Mouse (Mus musculus): ENCODE measurements at regions not wholly inside any gene's neighbourhood (a gene's known extent, or its start where the extent isn't known, plus 50 kb on each side); places are given as distances from the start of the nearest gene placed in this dataset.

DNA sequence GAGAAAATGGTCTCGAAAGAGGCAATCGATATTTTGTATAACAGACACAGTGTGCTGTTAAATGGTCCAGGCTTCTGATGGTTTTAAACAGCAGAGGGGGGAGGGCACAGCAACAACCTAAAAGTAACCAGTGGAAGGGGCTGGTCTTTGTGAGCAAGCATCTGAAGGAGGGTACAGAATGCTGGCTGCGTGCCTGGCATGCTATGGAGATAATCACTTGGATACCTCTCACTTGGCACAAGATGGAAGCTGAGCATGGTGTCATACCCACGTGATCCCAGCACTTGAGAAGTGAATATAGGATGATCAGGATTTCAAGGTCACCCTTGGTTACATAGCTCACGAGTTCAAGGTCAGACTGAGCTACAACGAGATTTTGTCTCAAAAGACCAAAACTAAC lies 315.9 kb upstream of the Mki67 start:
- Histone ChIP-seq H3K27me3 (ENCODE audit: control insufficient read depth, insufficient read depth, low read length) (no peaks in the 10 kb centered on the region; the same call in 1 of the 2 replicates), H3K9me3 (replicated peaks; ENCODE audit: control insufficient read depth, low read length) (no peaks in the 10 kb centered on the region), H3K4me3 (ENCODE audit: low read length) (no peak overlapping the region), H3K4me2 (ENCODE audit: low read depth, low read length) (no peak overlapping the region), H3K36me3 (ENCODE audit: control insufficient read depth, insufficient read depth) (no peaks in the 10 kb centered on the region), H3K27ac (ENCODE audit: low read length) (peak overlapping the region; percentile 68), H3K9ac (ENCODE audit: low read length) (no peak overlapping the region), H3K4me1 (ENCODE audit: control insufficient read depth, insufficient read depth, low read length) (peaks cover 10% of the 10 kb centered on the region)
- WGBS = 49% methylated on average over 6 of the region's 6 CpGs
- peak; percentile 90 for ATAC-seq (replicated peaks; ENCODE audit: extremely low read depth, insufficient read depth, low FRiP score)

DNA sequence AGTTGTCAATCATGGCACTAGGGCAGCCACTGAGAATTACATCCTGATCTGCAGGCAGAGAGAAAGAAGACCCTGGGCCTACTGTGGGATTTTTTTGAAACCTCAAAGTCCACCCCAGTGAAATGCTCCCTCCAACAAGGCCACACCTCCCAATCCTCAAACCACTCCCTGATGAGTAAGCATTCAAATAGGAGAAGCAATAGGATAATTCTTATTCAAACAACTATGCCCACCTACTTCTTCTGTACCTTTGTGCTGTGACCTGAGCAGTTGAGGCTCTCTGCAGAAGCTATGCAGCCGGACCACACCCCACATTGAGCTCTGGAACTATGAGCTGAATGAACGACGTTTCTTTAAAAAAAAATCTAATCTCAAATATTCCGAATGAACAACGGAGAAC lies 317.4 kb upstream of the Mki67 start:
- Histone ChIP-seq H3K4me1 (ENCODE audit: control insufficient read depth, insufficient read depth, low read length) (peaks cover 9% of the 10 kb centered on the region), H3K4me3 (ENCODE audit: low read length) (no peak overlapping the region), H3K27ac (ENCODE audit: low read length) (no peak overlapping the region), H3K4me2 (ENCODE audit: low read depth, low read length) (no peak overlapping the region), H3K9me3 (replicated peaks; ENCODE audit: control insufficient read depth, low read length) (no peaks in the 10 kb centered on the region), H3K9ac (ENCODE audit: low read length) (no peak overlapping the region), H3K36me3 (ENCODE audit: control insufficient read depth, insufficient read depth) (no peaks in the 10 kb centered on the region), H3K27me3 (ENCODE audit: control insufficient read depth, insufficient read depth, low read length) (no peaks in the 10 kb centered on the region; the same call in 1 of the 2 replicates)
- ATAC-seq (replicated peaks; ENCODE audit: extremely low read depth, insufficient read depth, low FRiP score) = no peak
- WGBS = 81% methylated on average over 5 of the region's 5 CpGs

- 65% methylated on average over 7 of the region's 7 CpGs for WGBS
- ATAC-seq (replicated peaks; ENCODE audit: extremely low read depth, insufficient read depth, low FRiP score) = no peak
- no peak overlapping the region for H3K4me3 ChIP-seq (ENCODE audit: low read length)
- H3K9ac ChIP-seq (ENCODE audit: low read length) = no peak overlapping the region
- no peaks in the 10 kb centered on the region for H3K27me3 ChIP-seq (ENCODE audit: control insufficient read depth, insufficient read depth, low read length)
- H3K4me2 ChIP-seq (ENCODE audit: low read depth, low read length) = no peak overlapping the region
- H3K9me3 ChIP-seq (replicated peaks; ENCODE audit: control insufficient read depth, low read length) = no peaks in the 10 kb centered on the region
- H3K4me1 ChIP-seq (ENCODE audit: control insufficient read depth, insufficient read depth, low read length) = peaks cover 9% of the 10 kb centered on the region
- no peak overlapping the region for H3K27ac ChIP-seq (ENCODE audit: low read length)
- no peaks in the 10 kb centered on the region for H3K36me3 ChIP-seq (ENCODE audit: control insufficient read depth, insufficient read depth)
Measured at GRCm38 (mm10) chr7:136035735-136036134, 319.6 kb upstream of the Mki67 start.

DNA sequence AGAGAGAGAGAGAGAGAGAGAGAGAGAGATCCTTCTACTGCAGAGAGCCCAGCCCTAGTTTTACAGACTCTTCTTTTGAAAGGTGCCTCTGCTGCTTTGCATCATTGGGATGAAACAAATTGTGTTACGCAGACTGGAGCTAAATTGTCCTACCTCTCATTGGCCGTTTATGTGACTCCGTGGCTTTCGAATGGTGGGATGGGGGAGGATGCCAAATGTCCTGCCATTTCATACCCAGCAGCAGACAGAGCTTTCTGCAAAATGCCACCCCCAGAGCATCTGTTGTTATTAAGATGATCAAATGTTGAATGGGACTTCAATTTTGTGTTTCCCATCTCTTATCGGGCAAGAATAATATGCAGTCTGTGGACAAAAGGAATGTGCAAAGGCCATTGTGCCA lies 321.9 kb upstream of the Mki67 start:
- Histone ChIP-seq H3K9me3 (replicated peaks; ENCODE audit: control insufficient read depth, low read length) (no peaks in the 10 kb centered on the region), H3K4me1 (ENCODE audit: control insufficient read depth, insufficient read depth, low read length) (no peaks in the 10 kb centered on the region; the same call in 1 of the 2 replicates), H3K9ac (ENCODE audit: low read length) (no peak overlapping the region), H3K27me3 (ENCODE audit: control insufficient read depth, insufficient read depth, low read length) (no peaks in the 10 kb centered on the region), H3K36me3 (ENCODE audit: control insufficient read depth, insufficient read depth) (no peaks in the 10 kb centered on the region), H3K4me2 (ENCODE audit: low read depth, low read length) (no peak overlapping the region), H3K27ac (ENCODE audit: low read length) (no peak overlapping the region), H3K4me3 (ENCODE audit: low read length) (no peak overlapping the region)
- whole genome bisulfite sequencing = 76% methylated on average over 5 of the region's 5 CpGs
- ATAC-seq (replicated peaks; ENCODE audit: extremely low read depth, insufficient read depth, low FRiP score) = no peak

- no peaks in the 10 kb centered on the region for H3K27me3 ChIP-seq (ENCODE audit: control insufficient read depth, insufficient read depth, low read length)
- H3K36me3 ChIP-seq (ENCODE audit: control insufficient read depth, insufficient read depth) = no peaks in the 10 kb centered on the region
- no peak overlapping the region for H3K27ac ChIP-seq (ENCODE audit: low read length)
- ATAC-seq (replicated peaks; ENCODE audit: extremely low read depth, insufficient read depth, low FRiP score) = no peak
- H3K9me3 ChIP-seq (replicated peaks; ENCODE audit: control insufficient read depth, low read length) = no peaks in the 10 kb centered on the region
- WGBS = 28% methylated on average over 2 of the region's 2 CpGs
- no peak overlapping the region for H3K4me2 ChIP-seq (ENCODE audit: low read depth, low read length)
- H3K9ac ChIP-seq (ENCODE audit: low read length) = no peak overlapping the region
- no peak overlapping the region for H3K4me3 ChIP-seq (ENCODE audit: low read length)
- peaks cover 5% of the 10 kb centered on the region for H3K4me1 ChIP-seq (ENCODE audit: control insufficient read depth, insufficient read depth, low read length)
Measured at GRCm38 (mm10) chr7:136038906-136039305, 322.7 kb upstream of the Mki67 start.

- Histone ChIP-seq H3K4me2 (ENCODE audit: low read depth, low read length) (no peak overlapping the region), H3K9ac (ENCODE audit: low read length) (no peak overlapping the region), H3K9me3 (replicated peaks; ENCODE audit: control insufficient read depth, low read length) (no peaks in the 10 kb centered on the region), H3K27ac (ENCODE audit: low read length) (no peak overlapping the region), H3K36me3 (ENCODE audit: control insufficient read depth, insufficient read depth) (no peaks in the 10 kb centered on the region), H3K4me1 (ENCODE audit: control insufficient read depth, insufficient read depth, low read length) (peaks cover 24% of the 10 kb centered on the region), H3K27me3 (ENCODE audit: control insufficient read depth, insufficient read depth, low read length) (no peaks in the 10 kb centered on the region), H3K4me3 (ENCODE audit: low read length) (no peak overlapping the region)
- WGBS = 64% methylated on average over 4 of the region's 4 CpGs
- ATAC-seq (replicated peaks; ENCODE audit: extremely low read depth, insufficient read depth, low FRiP score) = no peak
Measured at GRCm38 (mm10) chr7:136041921-136042320, 325.8 kb upstream of the Mki67 start.

DNA sequence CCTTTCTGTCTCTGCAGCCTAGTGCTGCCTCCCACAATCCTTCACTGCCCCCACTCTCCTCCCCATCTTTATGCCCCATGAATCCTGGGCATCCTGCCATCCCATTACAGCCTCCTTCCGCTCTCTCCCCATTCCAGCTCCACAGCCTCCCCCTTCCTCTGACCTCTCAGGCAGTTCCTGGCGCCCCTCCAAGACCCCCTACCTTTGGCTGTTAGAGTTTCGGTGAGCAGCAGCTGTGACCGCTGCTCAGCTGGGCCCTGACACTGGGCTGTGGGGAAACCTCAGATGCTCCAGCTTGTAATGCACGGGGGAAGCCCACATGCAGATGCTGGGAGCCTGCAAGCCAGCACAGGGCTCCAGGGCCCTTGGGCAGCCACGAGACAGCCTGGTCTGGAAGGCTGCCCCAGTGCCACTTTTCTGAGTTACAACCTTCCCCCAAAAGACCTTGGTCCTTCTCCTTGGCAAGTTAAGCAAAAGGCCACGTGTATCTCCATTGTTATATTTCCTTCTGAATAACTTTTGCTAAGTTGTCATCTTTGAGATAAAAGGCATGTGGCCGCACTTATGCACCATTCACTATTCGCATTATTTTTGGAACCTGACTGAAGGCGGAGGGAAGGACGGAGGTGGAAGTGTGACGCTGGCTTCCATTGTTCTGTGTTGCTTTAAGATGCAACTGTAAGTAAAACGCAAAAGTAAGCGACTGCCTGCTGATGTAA lies 330.6 kb upstream of the Mki67 start:
- Histone ChIP-seq H3K4me2 (ENCODE audit: low read depth, low read length) (peak overlapping the region; percentile 39), H3K9me3 (replicated peaks; ENCODE audit: control insufficient read depth, low read length) (no peaks in the 10 kb centered on the region), H3K36me3 (ENCODE audit: control insufficient read depth, insufficient read depth) (no peaks in the 10 kb centered on the region), H3K4me1 (ENCODE audit: control insufficient read depth, insufficient read depth, low read length) (peaks cover 40% of the 10 kb centered on the region), H3K4me3 (ENCODE audit: low read length) (no peak overlapping the region), H3K27ac (ENCODE audit: low read length) (peak overlapping the region; percentile 93), H3K27me3 (ENCODE audit: control insufficient read depth, insufficient read depth, low read length) (no peaks in the 10 kb centered on the region), H3K9ac (ENCODE audit: low read length) (peak overlapping the region; percentile 23; the same call in 1 of the 2 replicates)
- ATAC-seq (replicated peaks; ENCODE audit: extremely low read depth, insufficient read depth, low FRiP score) = peak; percentile 86
- WGBS = 10% methylated on average over 14 of the region's 14 CpGs

- no peak overlapping the region; the same call in 1 of the 2 replicates for H3K9ac ChIP-seq (ENCODE audit: low read length)
- H3K27me3 ChIP-seq (ENCODE audit: control insufficient read depth, insufficient read depth, low read length) = no peaks in the 10 kb centered on the region
- peaks cover 40% of the 10 kb centered on the region for H3K4me1 ChIP-seq (ENCODE audit: control insufficient read depth, insufficient read depth, low read length)
- no peak for ATAC-seq (replicated peaks; ENCODE audit: extremely low read depth, insufficient read depth, low FRiP score)
- peak overlapping the region; percentile 39; the same call in 1 of the 2 replicates for H3K4me2 ChIP-seq (ENCODE audit: low read depth, low read length)
- H3K36me3 ChIP-seq (ENCODE audit: control insufficient read depth, insufficient read depth) = no peaks in the 10 kb centered on the region
- WGBS = 58% methylated on average over 7 of the region's 7 CpGs
- H3K9me3 ChIP-seq (replicated peaks; ENCODE audit: control insufficient read depth, low read length) = no peaks in the 10 kb centered on the region
- peak overlapping the region; percentile 93 for H3K27ac ChIP-seq (ENCODE audit: low read length)
- no peak overlapping the region for H3K4me3 ChIP-seq (ENCODE audit: low read length)
Measured at GRCm38 (mm10) chr7:136047364-136047945, 331.3 kb upstream of the Mki67 start.

DNA sequence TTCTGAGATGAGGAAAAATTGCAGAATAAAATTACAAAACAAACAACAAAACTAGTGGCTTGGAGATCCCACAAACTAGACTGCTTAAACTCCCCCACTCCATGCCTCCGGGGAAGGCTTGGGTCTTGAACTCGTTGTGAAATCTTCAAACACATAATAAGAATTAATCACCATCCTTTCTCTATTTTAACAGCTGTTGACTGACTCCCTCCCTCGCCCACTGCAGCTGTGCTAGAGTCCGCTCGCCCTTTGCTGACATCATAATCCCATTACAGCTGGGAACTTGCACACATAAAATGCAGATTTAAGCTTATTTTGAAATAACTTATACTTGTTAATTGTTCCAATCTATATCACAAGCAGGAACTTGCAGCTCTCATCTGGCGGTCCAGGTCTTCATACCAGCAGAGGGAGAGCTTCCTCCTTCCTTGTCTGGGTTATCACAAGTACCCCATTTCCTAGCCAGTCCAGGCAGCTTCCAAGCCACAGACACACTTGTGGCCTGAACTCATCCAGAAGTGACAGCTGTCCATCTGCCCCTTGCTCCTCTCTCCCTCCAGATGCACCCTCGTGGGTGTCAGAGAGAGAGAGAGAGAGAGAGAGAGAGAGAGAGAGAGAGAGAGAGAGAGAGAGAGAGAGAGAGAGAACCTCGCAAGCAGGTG lies 332.9 kb upstream of the Mki67 start:
- Histone ChIP-seq H3K4me1 (ENCODE audit: control insufficient read depth, insufficient read depth, low read length) (peaks cover 33% of the 10 kb centered on the region), H3K4me2 (ENCODE audit: low read depth, low read length) (no peak overlapping the region), H3K27ac (ENCODE audit: low read length) (no peak overlapping the region), H3K36me3 (ENCODE audit: control insufficient read depth, insufficient read depth) (no peaks in the 10 kb centered on the region), H3K9ac (ENCODE audit: low read length) (no peak overlapping the region), H3K27me3 (ENCODE audit: control insufficient read depth, insufficient read depth, low read length) (no peaks in the 10 kb centered on the region), H3K4me3 (ENCODE audit: low read length) (no peak overlapping the region), H3K9me3 (replicated peaks; ENCODE audit: control insufficient read depth, low read length) (no peaks in the 10 kb centered on the region)
- ATAC-seq (replicated peaks; ENCODE audit: extremely low read depth, insufficient read depth, low FRiP score) = no peak
- 58% methylated on average over 8 of the region's 8 CpGs for WGBS
